Comparison of ENCODE assay signal across 21 mouse cellular contexts in genomic region chr2:136798887-136799430, GRCm38 (mm10).
"Had no signal": no experiment of that assay in that cellular context is flagged by ENCODE, and none has a peak within 500 bp of the region (broad histone marks: within the 10 kb centered on the region; RNA-seq: fewer than 3 reads in every experiment).

No protein-coding gene starts in this region.

- DNase-seq: kidney, adult 18-20 months; kidney, adult 9 months; kidney, postnatal 25 days; left cerebral cortex, postnatal 4 days; liver, postnatal 0 days; lung, embryonic 14.5 days; right cerebral cortex, postnatal 25 days; thymus, adult 2 months; thymus, postnatal 14 days; thymus, postnatal 4 days had no signal

- H3K9me3 ChIP-seq: limb, embryonic 12.5 days; limb, embryonic 15.5 days; midbrain, embryonic 10.5 days; midbrain, embryonic 13.5 days had no signal

- ATAC-seq: intestine, embryonic 16.5 days; liver, postnatal 0 days; lung, postnatal 0 days; midbrain, embryonic 13.5 days; midbrain, embryonic 16.5 days had no signal

- H3K4me2 ChIP-seq: limb, embryonic 12.5 days; limb, embryonic 15.5 days; liver, embryonic 11.5 days; lung, embryonic 14.5 days; midbrain, embryonic 13.5 days had no signal

- H3K9ac ChIP-seq: limb, embryonic 12.5 days; limb, embryonic 15.5 days; liver, embryonic 14.5 days; liver, postnatal 0 days; lung, embryonic 14.5 days; midbrain, embryonic 13.5 days had no signal

- H3K4me3 ChIP-seq: limb, embryonic 12.5 days; limb, embryonic 15.5 days; megakaryocyte, embryonic 14.5 days; midbrain, embryonic 10.5 days; midbrain, embryonic 13.5 days had no signal

- H3K27ac ChIP-seq: kidney, postnatal 0 days; limb, embryonic 12.5 days; limb, embryonic 15.5 days; liver, embryonic 14.5 days; midbrain, embryonic 10.5 days; midbrain, embryonic 13.5 days had no signal

- H3K27me3 ChIP-seq: limb, embryonic 12.5 days; limb, embryonic 15.5 days; megakaryocyte, embryonic 14.5 days; midbrain, embryonic 13.5 days had no signal

- H3K36me3 ChIP-seq: limb, embryonic 12.5 days; limb, embryonic 15.5 days; midbrain, embryonic 10.5 days; midbrain, embryonic 13.5 days had no signal

- H3K4me1 ChIP-seq: limb, embryonic 12.5 days; limb, embryonic 15.5 days; megakaryocyte, embryonic 14.5 days; midbrain, embryonic 10.5 days; midbrain, embryonic 13.5 days had no signal
